Mouse (Mus musculus) hindlimb bud, embryonic 11.5 days (tissue): ENCODE results near the gene Luzp2.
A peak's percentile ranks its signal among the peaks of the same experiment; 100 is the strongest.

Experiments used
- DNase-seq: peaks from one replicate; pipeline ENCODE4 v3.0.0-alpha.2; 2012; ENCODE audit warnings: low read depth, low spot score; ENCODE audit errors: extremely low spot score

The Luzp2 gene

DNA sequence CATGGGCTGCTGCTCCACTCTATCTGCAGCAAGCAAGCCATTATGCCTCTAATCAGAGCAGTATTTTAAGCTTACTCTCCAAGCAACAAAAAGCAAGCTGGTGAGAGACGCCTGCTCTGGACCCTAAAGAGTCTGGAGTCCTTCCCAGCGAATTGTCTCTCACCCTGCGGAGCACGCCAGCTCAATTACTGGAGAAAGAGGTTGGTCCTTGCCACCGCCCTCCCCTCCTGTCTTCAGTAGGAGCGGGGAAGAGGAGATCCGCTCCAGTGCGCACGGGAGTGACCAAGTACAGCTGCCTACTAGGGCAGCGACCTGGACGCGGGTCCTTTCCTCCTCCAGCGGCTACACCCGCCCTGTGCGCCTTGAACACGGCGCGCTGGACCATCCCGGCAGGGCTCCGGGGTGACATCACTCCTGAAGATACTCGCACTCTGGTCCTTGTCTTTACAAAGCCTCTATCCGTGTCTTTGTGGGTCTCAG lies at the start of gene Luzp2:
Gene Luzp2 (plus strand): TSS at position 127 of the 480 bp plus-strand sequence.
- no peak for DNase-seq

DNA sequence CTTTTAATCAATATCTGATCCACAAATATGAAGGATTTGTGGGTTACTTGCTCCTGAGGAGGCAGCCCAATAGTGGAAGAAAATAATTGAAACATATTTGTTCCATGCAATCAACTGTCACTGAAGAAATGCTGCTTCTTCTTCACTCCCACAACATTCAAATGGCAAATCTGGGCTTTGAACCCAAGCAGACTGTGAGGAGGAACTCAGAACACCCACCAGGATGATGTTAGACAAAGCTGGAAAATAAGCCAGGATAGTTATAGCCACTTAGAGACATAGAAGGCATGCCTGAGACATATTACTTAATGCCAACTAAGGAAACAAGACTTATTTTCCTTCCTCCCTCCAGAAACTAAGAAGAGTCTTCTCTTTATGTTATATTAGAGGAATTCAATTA lies 47.8 kb upstream of the Luzp2 start:
- no peak for DNase-seq

DNA sequence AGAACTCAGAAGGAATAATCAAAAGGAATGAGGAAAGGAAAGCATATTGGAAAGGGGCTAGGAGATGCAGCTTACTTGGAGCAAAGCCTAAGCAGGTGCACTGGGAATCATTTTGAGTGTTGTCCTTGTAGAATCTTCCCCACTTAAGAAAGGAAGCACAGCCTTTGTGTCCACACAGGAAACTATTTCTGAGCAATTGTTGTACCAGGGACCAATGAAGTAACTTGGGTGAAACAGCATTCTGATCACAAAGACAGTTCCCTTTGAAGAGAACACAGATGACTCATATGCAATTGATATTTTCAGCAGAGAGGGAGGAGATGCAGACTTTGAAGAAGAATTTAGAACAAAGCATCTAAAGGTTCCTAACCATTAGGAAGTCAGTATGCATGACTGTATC lies 16.7 kb upstream of the Luzp2 start:
- DNase-seq: no peak

DNA sequence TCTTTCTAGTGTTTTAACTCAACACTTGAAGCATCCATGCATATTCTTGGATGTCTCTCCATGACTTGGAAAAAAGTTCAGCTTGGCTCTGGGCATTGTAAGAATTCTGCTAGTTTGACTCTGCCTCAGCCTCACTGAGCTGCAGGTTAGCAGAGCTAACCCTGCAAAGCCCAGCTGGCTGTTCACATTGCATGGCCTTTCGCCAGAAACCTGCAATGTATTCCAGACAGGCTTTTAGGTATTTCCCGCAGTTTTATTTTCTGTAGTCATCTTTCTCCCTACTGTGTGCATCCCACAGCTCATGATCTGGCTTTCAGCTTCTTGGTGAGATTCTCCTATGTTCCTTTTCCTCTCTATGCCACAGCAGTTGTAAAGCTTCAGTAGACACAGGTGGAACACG lies 6.5 kb upstream of the Luzp2 start:
- no peak for DNase-seq

DNA sequence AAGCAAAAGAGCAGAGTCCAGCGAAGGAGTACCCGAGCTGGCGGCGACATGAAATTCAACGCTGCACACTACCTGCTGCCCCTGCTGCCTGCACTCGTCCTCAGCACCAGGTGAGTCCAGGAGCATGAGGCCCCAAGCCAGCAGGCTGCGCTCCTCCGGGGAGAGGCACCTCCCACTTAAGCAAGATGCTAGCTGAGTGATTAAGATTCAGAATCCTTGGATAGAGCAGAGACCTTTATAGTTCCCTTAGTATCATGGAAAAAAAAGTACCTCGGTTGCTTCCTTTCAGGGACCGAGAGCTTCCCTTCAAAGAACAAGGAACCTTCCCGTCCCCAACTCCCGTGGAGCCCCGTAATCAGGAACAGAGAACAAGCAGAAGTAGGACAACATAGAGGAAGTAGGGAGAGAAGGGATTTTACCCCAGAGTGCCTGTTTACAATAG lies 634 bp downstream of the Luzp2 start:
- no peak for DNase-seq

DNA sequence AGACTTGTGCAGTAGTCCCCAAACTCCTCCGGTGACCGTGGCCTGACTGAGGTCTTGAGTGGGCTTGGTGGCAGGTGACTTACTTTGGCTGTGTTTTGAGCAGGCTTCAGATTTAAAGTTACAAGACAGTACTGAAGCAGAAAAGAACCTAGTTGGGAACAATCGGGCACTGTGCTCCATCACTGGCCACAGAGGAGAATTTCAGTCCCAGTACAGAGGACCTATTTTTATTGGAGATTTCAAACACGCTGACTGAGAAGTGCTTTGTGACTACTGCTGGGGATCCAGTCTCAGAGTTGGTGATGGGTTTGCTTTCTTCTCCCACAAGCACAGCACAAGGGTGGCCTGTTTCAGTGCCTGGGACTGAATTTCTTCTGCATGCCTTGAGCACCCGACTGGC lies 1.1 kb downstream of the Luzp2 start:
- DNase-seq: no peak

DNA sequence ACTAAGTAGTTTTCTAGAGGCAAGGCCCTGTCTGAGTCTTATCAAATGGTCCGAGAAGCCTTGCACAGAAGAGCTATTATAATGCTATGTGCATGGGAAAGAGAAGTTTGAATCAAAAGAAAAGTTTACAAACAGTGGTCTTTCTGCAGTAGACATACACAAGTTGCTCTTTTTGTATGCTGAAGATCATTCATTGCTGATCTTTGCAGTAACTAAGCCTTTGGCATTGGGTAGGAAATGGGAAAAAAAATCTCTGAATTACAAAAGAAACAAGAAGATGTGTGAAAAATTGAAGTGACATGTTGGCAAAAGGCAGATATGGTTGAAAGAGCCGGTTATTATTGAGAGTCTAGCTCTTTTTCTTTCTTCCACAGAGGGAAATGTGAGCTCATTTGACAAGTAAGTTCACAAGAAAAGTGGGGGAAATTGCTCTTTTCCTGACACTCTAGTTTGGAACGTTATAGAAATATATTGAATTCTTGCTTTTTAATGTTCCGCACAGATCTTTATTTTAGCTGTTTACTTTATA lies 7.6 kb downstream of the Luzp2 start:
- no peak for DNase-seq

DNA sequence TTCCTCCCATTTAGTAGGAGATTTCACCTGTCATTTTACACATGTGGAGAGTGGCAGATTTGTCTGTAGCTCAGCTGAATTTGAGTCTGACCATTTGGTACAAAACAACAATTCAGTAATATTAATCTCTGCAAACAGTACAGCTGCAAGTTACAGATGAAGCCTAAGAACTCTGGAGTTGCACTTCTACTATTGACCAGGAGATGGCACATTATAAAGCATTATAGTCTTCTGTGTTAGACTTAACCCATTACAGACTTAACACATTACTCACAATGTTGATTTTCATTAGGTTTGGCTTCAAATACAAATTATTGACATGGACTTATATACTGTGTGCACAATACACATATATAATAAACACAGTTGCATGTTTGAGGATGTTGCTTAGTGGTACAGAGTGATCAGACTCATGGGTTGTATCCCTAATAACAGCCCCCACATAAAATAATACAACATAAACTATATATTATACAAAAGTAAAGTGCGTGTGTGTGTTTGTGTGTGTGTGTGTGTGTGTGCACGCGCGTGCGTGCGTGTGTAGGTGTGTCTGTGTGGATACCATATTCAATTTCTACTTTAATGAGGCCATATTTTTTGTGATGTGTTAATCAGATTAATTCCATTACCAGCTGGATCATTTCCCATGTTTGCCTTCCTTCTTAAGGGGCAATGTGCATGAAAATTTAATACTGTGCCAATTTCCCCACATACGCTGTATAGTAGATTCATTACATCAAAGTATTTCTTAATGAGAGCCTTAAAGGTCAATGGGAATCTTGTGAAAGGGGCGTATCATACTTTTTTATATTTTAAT lies 10.8 kb downstream of the Luzp2 start:
- no peak for DNase-seq

DNA sequence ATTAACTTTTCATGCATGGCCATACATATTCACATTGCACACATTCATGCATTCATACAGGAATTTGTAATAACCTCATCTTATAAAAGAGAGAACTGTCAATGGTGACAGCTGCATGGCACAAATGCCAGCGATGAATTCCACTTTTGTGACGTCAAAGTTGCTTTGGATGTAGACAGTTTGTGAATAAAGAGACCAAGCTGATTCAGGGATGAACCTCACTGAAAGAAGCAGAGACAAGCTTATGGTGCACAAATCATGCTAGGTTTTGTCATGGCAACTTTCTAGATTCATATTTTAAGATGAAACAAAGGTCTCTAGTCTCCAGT lies 11.4 kb downstream of the Luzp2 start:
- DNase-seq: no peak

DNA sequence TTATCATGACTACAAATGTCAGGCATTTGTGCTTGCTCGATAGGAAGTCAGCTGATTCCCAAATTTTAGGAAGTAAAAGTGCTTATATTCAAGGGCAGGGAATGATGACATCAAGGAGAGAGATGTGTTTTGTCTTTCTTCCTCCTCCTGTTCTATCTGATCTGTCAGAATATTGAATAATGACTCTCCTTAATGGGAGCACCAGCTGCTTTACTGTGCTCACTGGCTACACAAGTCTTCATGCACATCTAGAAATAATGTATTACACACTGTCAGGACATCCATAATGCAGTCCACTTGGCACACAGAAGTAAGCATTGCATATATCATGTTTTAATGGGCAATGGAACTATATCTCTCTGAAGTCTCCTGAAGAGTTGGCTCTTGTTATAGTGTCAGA lies 17.6 kb downstream of the Luzp2 start:
- DNase-seq: no peak

DNA sequence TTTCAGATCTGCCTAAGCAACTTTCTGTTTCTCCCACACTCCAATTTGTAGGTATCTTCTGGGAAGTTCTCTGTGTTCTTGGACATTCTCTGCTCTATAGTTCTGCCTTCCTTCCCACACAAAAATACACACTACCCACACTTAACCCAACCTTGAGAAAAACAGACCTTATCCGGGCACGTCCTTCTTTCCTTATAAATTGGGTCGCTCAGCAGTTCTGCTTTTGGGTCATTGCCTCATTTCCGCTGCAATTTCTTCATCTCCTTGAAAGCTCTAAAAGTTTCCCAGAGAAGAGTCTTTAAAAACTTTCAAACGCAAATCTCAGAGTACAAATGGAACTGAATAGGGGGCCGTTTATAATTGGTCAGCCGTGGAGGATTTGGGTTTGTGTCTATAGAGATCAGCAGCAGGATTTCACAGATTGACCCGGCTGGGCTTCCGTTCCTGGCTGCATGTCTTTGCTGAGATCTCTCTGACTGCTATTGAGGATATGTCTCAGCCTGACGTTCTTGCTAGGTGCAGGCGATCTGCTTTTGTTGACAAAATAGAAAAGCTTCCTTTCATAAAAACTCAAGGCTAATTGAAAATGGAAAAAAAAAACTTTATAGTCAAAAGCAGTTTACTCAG lies 26.0 kb downstream of the Luzp2 start:
- no peak for DNase-seq

DNA sequence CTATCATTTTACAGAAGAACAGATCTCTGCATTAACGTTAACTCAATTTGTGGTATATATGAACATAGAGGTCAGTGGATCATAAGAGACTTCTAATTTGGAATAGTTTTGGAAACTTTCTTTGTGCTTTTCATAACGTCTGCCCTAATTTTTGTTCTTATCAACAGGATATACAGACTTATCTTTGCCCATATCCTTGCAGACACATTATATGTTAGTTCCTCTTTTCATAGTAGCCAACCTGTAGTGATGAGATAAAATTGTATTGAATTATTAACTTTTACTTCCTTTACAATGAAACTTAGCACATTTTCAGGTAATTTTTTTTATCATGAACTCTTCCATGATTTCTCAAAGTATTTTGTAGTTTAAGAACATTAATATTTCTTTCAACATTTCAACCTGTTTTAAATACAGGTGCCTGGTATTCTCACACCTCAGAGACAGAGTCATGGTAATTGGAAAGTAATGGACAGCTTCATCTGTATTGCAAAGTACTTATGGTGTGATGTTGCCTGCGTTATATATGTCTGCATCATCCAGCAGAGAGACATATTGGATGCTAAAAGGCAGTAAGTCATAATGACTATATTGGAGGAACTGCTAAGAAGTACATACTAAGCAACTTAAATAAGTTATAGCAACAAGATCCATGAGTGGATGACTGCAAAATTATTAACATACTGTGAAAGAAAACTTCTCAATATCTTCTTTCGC lies 43.8 kb downstream of the Luzp2 start:
- no peak for DNase-seq

DNA sequence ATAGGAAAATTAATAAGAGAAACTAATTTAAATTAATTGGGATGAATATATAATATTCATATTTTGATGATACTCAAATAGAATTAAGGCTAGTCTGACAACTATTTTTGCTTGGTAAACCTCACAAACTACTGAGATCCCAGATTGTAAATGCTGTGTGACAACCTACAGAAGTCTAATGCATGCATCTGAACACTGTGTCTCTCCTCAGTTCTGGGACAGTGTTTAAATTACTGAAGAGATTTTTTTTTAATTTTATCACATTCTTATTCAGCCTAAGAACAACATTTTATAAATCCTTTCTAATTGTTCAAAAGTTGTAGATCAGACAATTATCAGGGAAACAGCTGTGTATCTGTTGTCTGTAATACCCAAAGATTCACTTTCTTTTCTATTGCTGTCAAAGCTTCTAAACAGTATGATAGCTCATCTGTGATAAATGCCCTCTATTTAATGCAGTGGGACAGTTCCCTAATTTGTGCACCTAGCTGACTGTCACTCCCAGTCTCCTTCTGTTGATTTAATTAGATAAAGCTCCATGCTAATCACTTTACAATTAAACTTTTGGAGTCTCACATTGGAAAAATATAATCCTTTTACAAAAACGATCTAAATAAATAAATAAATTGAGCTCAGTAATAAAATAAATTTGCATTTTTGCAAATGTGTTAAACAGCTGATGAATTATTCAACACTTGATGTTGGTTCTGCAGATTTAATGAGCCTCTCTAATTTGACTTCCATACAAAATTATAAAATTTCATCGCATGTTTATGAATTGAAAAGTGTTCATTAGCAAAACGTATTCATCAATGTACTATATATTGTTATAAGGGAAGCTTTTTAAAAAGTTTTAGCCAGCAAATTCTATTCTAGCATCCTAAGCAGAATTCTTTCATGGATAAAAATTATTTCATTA lies 58.7 kb downstream of the Luzp2 start:
- DNase-seq: no peak

DNA sequence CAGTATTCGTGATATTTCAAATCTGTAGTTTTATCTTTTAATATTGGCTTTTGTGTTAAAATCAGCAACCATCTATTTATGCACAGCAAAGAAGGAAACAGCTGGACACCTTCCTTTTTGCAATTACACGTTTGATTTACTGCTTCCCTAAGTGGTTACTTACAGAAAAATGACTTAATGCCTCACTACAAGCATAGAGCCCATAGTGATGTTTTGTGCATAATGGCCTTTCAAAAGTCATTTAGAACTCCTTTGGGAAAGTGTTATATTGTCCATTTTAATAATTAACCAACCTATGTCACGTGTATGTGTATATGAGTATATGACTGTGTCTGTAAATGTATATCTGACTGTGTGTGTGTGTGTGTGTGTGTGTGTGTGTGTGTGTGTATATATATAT lies 63.3 kb downstream of the Luzp2 start:
- DNase-seq: no peak

DNA sequence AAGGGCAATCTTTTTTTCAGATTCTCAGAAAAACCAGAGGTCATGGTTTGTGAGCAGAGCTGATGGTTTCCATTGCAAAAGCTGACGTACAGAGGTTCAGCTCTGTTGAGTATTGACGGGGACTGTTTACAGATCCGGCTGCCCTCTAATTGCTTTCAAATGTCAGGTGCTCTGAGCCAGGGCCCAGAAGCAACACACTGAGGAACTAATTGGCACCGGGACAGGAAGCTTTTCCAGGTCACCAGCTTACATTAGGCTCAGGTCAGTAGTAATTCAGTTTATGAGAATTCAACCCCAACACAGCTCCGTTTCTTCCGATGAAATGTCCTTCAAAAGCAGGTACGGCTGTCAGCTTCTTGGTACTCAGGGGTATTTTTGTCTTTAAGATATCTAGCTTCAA lies 74.7 kb downstream of the Luzp2 start:
- DNase-seq: peak; percentile 6

DNA sequence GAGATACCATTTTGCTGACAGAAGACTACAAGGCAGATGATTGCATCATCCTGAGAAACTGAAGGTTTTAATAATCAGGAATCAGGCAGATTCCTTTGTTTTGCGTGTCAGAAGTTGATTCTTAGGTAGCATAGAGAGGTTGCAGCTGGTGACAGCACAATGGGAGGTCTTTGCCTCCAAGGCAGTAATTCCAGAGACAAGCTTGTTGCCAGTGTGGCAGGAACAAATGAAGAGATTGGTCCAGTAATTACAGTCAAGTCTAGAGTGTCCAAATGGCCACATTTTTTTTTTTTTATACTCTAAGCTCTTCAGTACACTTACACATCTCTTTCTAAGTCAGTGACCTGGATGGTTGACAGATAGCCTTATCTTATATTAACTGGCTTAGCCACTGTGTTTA lies 78.7 kb downstream of the Luzp2 start:
- DNase-seq: no peak

DNA sequence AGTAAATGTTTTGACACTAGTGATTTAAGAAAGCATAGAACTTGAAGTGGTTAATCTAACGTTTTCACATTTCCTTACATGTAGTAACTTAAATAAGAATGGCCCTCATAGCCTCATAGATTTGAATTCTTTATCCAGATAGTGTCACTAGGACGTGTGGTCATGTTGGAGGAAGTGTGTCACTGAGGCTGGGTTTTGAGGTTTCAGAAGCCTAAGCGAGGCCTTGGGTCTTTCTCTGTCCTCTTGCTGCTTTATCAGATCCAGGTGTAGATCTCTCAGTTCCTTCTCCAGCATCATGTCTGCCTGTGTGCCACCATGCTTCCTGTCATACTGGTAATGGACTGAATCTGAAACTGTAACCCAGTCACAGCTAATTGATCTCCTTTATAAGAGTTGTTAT lies 86.7 kb downstream of the Luzp2 start:
- DNase-seq: no peak

DNA sequence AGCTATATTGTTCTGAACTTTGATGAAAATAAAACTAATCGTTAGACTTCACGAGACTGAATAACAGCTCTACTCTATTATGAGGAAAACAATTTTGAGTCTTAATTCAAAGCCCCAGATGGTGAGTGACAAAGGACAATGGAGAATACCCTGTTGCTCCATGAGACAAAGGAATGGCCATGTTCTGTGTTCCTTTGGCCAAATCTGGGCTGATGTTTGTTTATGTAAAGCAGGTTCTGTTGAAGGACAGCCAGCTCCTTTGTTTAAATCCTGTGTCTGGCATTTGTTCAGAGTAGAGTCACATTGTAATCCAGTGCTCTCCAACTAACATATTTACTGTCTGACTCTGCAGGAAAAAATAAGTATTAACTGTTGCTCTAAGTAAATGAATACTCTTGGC lies 121.5 kb downstream of the Luzp2 start:
- no peak for DNase-seq

DNA sequence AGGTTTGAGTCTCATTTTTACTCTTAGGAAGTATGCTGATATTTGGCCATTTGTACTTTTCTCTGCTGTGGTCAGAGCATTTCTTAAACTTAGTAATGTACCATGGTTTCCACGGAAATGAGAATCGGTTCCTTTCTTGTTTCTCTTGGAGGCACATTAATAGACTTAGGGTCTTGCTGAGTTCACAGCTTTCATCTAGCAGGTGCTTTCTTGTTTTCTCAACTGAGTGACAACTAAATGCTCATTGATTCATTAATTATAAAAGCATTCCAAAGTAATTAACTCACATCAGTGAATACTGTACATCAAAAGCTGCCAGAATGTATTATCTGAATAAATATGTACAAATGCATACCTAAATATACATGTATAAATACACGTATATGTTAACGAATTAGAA lies 127.4 kb downstream of the Luzp2 start:
- DNase-seq: no peak

DNA sequence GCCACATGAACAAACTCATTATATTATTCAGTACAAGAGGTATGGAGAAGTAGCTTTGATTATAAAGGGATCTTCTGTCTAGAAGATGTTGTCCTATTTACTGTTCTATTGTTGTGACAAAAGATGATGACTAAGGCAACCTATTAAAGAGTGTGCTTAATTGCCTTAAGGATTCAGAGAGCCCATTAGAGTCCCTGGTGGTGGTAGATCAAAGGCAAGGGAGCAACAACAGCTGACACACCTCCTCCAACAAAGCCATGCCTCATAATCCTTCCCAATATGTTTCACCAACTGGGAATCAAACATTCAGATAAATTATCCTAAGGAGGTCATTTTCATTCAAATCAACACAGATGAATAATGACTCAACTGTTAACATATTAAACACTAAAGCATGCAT lies 142.1 kb downstream of the Luzp2 start:
- DNase-seq: no peak

DNA sequence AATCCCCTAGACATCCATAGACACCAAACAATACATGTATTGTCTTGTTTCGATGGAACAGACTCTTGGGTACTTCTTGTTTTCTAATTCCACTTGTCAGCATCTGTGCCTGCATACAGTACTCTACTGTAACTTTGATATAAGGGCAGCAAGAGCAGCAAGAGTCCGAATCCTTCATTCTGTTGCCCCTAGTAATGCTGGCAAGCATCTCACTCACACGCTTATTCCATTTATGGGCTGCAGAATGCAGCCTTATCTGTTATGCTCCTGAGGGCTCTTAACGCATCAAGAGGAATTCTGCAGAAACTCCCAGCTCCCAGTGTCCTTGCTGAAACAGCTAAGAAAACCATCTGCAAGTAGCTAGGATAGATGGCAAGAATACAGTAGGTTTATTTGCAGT lies 145.3 kb downstream of the Luzp2 start:
- no peak for DNase-seq
